Mouse (Mus musculus): Measurements from ENCODE around the gene Nfkb2.

GRCm38 (mm10) chr19:46306751-46307289, 2.7 kb downstream of the Nfkb2 start:
- TF ChIP-seq CTCF (IDR thresholded peaks at IDR 0.05; ENCODE audit: extremely low read depth, insufficient read length, insufficient replicate concordance, low read depth, low read length) (no peak), POLR2A (IDR thresholded peaks at IDR 0.05; ENCODE audit: low read depth, low read length) (no peak)
